8 mouse cellular contexts compared by ENCODE assay signal in genomic region chr11:77783211-77783746, GRCm38 (mm10). TPM values are rescaled to one million over a fixed set of nuclear protein-coding genes. Genes with fewer than 3 reads are reported as not detected.
DNase-seq lines count a peak whose midpoint lies in the region; ATAC-seq and TF ChIP-seq lines count a peak whose summit lies in the region.

No protein-coding gene starts in this region.

- no peak for TF ChIP-seq CTCF in lung, postnatal 0 days (IDR thresholded peaks at IDR 0.05)

- no peak for DNase-seq in heart, postnatal 4 days
- no peak for DNase-seq in embryonic facial prominence, embryonic 10.5 days (ENCODE audit: low spot score)
- DNase-seq in kidney, adult 18-20 months = peak; percentile 70
- DNase-seq in lung, postnatal 0 days (ENCODE audit: low spot score) = peak; percentile 66
- DNase-seq in right cerebral cortex, adult 2 months (ENCODE audit: low spot score in 2 of 2) = no peak
- no peak for DNase-seq in urinary bladder, postnatal 14 days (ENCODE audit: low spot score)
- no peak for DNase-seq in layer of hippocampus, adult 11-12 months (ENCODE audit: low spot score)

- H3K27me3 ChIP-seq in heart, embryonic 15.5 days = no peaks in the 10 kb centered on the region
- H3K27me3 ChIP-seq in embryonic facial prominence, embryonic 10.5 days (replicated peaks; ENCODE audit: low read depth, poor library complexity, severe bottlenecking) = no peaks in the 10 kb centered on the region
- H3K27me3 ChIP-seq in lung, postnatal 0 days (replicated peaks; ENCODE audit: insufficient read depth, low read length) = no peaks in the 10 kb centered on the region

- TF ChIP-seq EP300 in lung, postnatal 0 days (IDR thresholded peaks at IDR 0.05) = peak; percentile 63

- H3K4me2 ChIP-seq in heart, embryonic 15.5 days = no peak overlapping the region; the same call in 1 of the 2 replicates
- peak overlapping the region; percentile 5; the same call in 1 of the 2 replicates for H3K4me2 ChIP-seq in lung, postnatal 0 days (replicated peaks; ENCODE audit: low read depth, low read length)

- ATAC-seq in heart, embryonic 15.5 days (replicated peaks; ENCODE audit: insufficient number of reproducible peaks, insufficient read depth, low FRiP score, low read depth) = no peak
- peak; percentile 46 for ATAC-seq in lung, postnatal 0 days

- peak overlapping the region; percentile 93 for H3K27ac ChIP-seq in heart, embryonic 15.5 days
- H3K27ac ChIP-seq in embryonic facial prominence, embryonic 10.5 days (replicated peaks) = peak overlapping the region; percentile 24; the same call in 1 of the 2 replicates
- peak overlapping the region; percentile 93 for H3K27ac ChIP-seq in lung, postnatal 0 days (ENCODE audit: low read length)

- no peak overlapping the region for H3K4me3 ChIP-seq in heart, embryonic 15.5 days
- no peak overlapping the region for H3K4me3 ChIP-seq in embryonic facial prominence, embryonic 10.5 days
- no peak overlapping the region for H3K4me3 ChIP-seq in lung, postnatal 0 days (ENCODE audit: low read depth, low read length)

- no peaks in the 10 kb centered on the region for H3K9me3 ChIP-seq in heart, embryonic 15.5 days (replicated peaks)
- no peaks in the 10 kb centered on the region for H3K9me3 ChIP-seq in embryonic facial prominence, embryonic 10.5 days
- H3K9me3 ChIP-seq in lung, postnatal 0 days (ENCODE audit: low read length) = no peaks in the 10 kb centered on the region

- 56% methylated on average over 10 of the region's 10 CpGs for WGBS in heart, embryonic 15.5 days
- 61% methylated on average over 10 of the region's 10 CpGs for WGBS in embryonic facial prominence, embryonic 10.5 days
- WGBS in lung, postnatal 0 days = 40% methylated on average over 10 of the region's 10 CpGs

- H3K4me1 ChIP-seq in heart, embryonic 15.5 days (replicated peaks) = peaks cover 71% of the 10 kb centered on the region
- H3K4me1 ChIP-seq in embryonic facial prominence, embryonic 10.5 days = peaks cover 43% of the 10 kb centered on the region
- H3K4me1 ChIP-seq in lung, postnatal 0 days (ENCODE audit: insufficient read depth, low read depth, low read length) = peaks cover 48% of the 10 kb centered on the region

- H3K9ac ChIP-seq in heart, embryonic 15.5 days = no peak overlapping the region
- no peak overlapping the region for H3K9ac ChIP-seq in lung, postnatal 0 days (replicated peaks; ENCODE audit: low read depth)

- no peaks in the 10 kb centered on the region for H3K36me3 ChIP-seq in heart, embryonic 15.5 days
- peaks cover 22% of the 10 kb centered on the region for H3K36me3 ChIP-seq in embryonic facial prominence, embryonic 10.5 days (replicated peaks)
- H3K36me3 ChIP-seq in lung, postnatal 0 days (ENCODE audit: insufficient read depth, low read length) = no peaks in the 10 kb centered on the region; the same call in none of the 2 replicates

RNA-seq across cellular contexts. Expression of gene Gm10277, which starts 4.3 kb away (rescaled TPM):
- 0.93 and 1.4 TPM in 2 replicates for polyA plus RNA-seq in heart, embryonic 15.5 days (2015; fragmentation: Nextera tagmentation; extraction: Ambion mirVana)
- not detected for total RNA-seq in heart, postnatal 4 days (2021)
- polyA plus RNA-seq in embryonic facial prominence, embryonic 10.5 days (2016; fragmentation: Nextera tagmentation; extraction: Ambion mirVana) = 1.3 and 1.6 TPM in 2 replicates
- 0.90 and 1.2 TPM in 2 replicates for polyA plus RNA-seq in lung, postnatal 0 days (2015; fragmentation: Nextera tagmentation; extraction: Ambion mirVana)

RNA-seq across cellular contexts. Expression of gene Myo18a, which starts 20.2 kb away (rescaled TPM):
- polyA plus RNA-seq in heart, embryonic 15.5 days (2015; fragmentation: Nextera tagmentation; extraction: Ambion mirVana) = 107 and 109 TPM in 2 replicates
- total RNA-seq in heart, postnatal 4 days (2021) = 100 to 1,000 TPM; 244 to 245 TPM
- polyA plus RNA-seq in embryonic facial prominence, embryonic 10.5 days (2016; fragmentation: Nextera tagmentation; extraction: Ambion mirVana) = 25.7 and 27.2 TPM in 2 replicates
- 21.6 and 33.3 TPM in 2 replicates for polyA plus RNA-seq in lung, postnatal 0 days (2015; fragmentation: Nextera tagmentation; extraction: Ambion mirVana)

RNA-seq across cellular contexts. Expression of gene Cryba1, which starts 58.2 kb away (rescaled TPM):
- not detected in 2 replicates for polyA plus RNA-seq in heart, embryonic 15.5 days (2015; fragmentation: Nextera tagmentation; extraction: Ambion mirVana)
- not detected for total RNA-seq in heart, postnatal 4 days (2021)
- 0.88 and 2.2 TPM in 2 replicates for polyA plus RNA-seq in embryonic facial prominence, embryonic 10.5 days (2016; fragmentation: Nextera tagmentation; extraction: Ambion mirVana)
- polyA plus RNA-seq in lung, postnatal 0 days (2015; fragmentation: Nextera tagmentation; extraction: Ambion mirVana) = not detected in 2 replicates

Comparison
In these comparisons a context has a peak if more than half of its experiments do, and no peak if none do; other contexts are left out.
1. H3K27ac ChIP-seq: peak in every context shown above with its lines; median percentile 93 in heart, embryonic 15.5 days; 93 in lung, postnatal 0 days; 24 in embryonic facial prominence, embryonic 10.5 days.
2. DNase-seq: peak in kidney, adult 18-20 months (single experiment) and lung, postnatal 0 days (single experiment); none in heart, postnatal 4 days (single experiment), embryonic facial prominence, embryonic 10.5 days (single experiment), right cerebral cortex, adult 2 months (0 of 2), urinary bladder, postnatal 14 days (single experiment) and layer of hippocampus, adult 11-12 months (single experiment).